Mouse (Mus musculus): ENCODE measurements at regions not wholly inside any gene's neighbourhood (a gene's known extent, or its start where the extent isn't known, plus 50 kb on each side); places are given as distances from the start of the nearest gene placed in this dataset.

DNA sequence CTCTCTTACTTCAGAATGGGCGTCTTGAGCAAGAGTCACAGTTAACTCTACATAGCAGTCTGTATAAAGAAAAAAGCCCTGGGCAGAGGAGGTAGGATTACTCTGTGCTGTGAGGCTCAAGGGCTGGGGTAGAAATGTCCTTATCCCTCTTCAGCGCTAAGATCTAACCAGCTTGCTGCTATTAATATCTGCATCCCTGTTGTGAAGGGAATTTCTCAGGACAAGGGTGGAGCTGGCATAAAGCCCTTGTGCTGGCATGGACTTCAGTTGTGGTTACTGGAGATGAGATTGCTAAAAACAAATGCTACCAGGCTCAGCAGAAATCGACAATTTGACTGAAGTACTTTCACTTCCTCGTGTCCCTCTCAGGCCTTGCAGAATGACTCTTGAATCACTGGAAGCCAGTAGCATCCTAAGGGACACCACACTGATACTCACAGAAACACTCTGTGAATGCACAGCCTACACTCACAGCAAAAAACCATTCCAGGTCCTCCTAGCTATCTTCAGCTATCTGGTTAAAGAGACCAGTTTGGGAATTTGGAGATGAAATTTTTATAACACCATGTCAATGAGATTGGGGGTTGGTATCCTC lies 185.1 kb upstream of the B3gat1 start:
- peaks cover 9% of the 10 kb centered on the region for H3K4me1 ChIP-seq (ENCODE audit: control insufficient read depth, insufficient read depth, low read length)
- no peak overlapping the region; the same call in 1 of the 2 replicates for H3K27ac ChIP-seq (ENCODE audit: insufficient read depth, low read length)
- H3K4me3 ChIP-seq (ENCODE audit: insufficient read depth, low read length): no peak overlapping the region
- TF ChIP-seq CTCF (IDR thresholded peaks at IDR 0.05; ENCODE audit: extremely low read depth, insufficient read depth, low read length): no peak
- TF ChIP-seq POLR2A (IDR thresholded peaks at IDR 0.05; ENCODE audit: extremely low read depth, insufficient read depth, low read length): no peak

DNA sequence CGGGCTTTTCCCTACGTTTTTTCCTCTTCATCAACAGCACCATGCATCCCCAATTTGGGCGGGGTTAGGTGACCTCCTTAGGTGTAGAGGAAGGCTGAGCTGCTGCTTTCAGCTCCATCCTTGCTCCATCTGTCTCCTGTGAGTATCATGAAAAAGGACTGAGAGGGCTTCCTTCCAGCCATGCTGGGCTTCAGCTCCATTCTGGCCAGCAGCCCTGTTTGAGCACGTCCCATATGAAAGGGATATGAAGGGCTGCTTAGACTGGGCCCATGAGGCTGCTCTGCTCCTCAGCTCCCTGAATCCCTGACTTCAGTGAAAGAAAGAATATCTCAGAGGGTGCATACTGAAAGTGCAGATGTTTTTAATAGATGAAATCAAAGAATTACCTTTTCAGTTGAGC lies 184.4 kb upstream of the B3gat1 start:
- H3K27ac ChIP-seq (ENCODE audit: insufficient read depth, low read length): peak overlapping the region; percentile 68; the same call in 1 of the 2 replicates
- H3K4me1 ChIP-seq (ENCODE audit: control insufficient read depth, insufficient read depth, low read length): peaks cover 9% of the 10 kb centered on the region
- TF ChIP-seq POLR2A (IDR thresholded peaks at IDR 0.05; ENCODE audit: extremely low read depth, insufficient read depth, low read length): no peak
- no peak for TF ChIP-seq CTCF (IDR thresholded peaks at IDR 0.05; ENCODE audit: extremely low read depth, insufficient read depth, low read length)
- no peak overlapping the region for H3K4me3 ChIP-seq (ENCODE audit: insufficient read depth, low read length)

DNA sequence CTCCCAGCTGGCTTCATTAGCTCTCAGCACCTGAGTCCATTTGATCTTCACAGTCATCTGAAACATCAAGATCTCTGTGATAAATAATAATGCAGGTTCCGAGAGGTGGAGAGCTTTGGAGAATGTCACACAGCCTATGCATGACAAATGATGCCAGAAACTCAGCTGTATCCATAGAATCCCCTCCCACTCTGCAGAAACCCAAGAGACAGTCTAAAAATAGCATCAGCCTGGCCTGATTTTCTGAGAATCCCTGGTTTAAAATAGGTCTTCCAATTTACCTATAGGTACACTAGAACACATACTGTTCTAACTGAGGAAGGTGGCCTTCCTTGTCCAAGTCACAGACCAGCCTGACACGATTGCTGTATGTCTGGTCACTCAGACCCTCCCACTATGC lies 184.0 kb upstream of the B3gat1 start:
- Histone ChIP-seq H3K27ac (ENCODE audit: insufficient read depth, low read length) (0 out of 2 replicates have a peak overlapping the region, but pooled peaks have one; percentile 68), H3K4me3 (ENCODE audit: insufficient read depth, low read length) (no peak overlapping the region), H3K4me1 (ENCODE audit: control insufficient read depth, insufficient read depth, low read length) (peaks cover 9% of the 10 kb centered on the region)
- TF ChIP-seq POLR2A (IDR thresholded peaks at IDR 0.05; ENCODE audit: extremely low read depth, insufficient read depth, low read length) (no peak), CTCF (IDR thresholded peaks at IDR 0.05; ENCODE audit: extremely low read depth, insufficient read depth, low read length) (no peak)

DNA sequence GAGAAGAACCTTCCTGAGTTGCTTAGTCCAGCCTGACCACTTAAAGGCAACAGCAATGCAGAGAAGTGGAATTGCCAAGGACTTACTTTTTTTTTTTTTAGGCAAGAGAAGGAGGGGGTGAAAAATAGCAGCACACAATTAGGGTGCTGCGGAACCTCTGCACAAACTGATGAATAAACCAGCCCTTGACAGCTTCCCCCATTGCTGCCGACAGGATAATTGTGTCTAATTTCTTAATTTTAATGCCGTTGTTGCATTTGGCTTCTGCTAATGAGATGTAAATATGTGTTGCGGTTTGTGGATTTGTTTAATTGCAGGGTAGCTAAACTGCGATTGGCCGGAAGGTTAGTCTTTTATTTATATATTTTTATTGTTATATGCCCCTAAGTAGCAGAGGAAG lies 157.5 kb upstream of the B3gat1 start:
- Histone ChIP-seq H3K4me3 (ENCODE audit: insufficient read depth, low read length) (no peak overlapping the region), H3K4me1 (ENCODE audit: control insufficient read depth, insufficient read depth, low read length) (no peaks in the 10 kb centered on the region), H3K27ac (ENCODE audit: insufficient read depth, low read length) (no peak overlapping the region)
- TF ChIP-seq POLR2A (IDR thresholded peaks at IDR 0.05; ENCODE audit: extremely low read depth, insufficient read depth, low read length) (no peak), CTCF (IDR thresholded peaks at IDR 0.05; ENCODE audit: extremely low read depth, insufficient read depth, low read length) (no peak)

DNA sequence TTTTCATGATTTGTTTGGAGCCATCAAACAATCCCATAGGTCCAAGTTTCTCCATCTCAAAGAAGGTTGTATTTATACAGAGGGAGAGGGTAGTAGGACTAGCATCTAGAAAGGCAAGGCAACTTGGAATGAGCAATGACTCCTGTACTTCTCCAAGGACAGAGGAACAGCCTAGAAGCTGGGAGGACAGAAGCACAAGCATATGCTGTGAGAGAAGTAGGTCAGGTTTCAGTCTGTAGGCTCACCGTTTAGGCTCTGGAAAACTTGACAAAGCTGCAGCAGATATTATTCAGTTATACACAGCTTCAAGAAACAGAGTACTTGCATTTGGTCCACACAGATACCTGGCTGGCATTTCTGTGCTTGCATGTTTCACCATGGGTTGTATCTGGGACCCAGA lies 131.5 kb upstream of the B3gat1 start:
- no peak overlapping the region for H3K27ac ChIP-seq (ENCODE audit: insufficient read depth, low read length)
- no peak for TF ChIP-seq POLR2A (IDR thresholded peaks at IDR 0.05; ENCODE audit: extremely low read depth, insufficient read depth, low read length)
- no peak for TF ChIP-seq CTCF (IDR thresholded peaks at IDR 0.05; ENCODE audit: extremely low read depth, insufficient read depth, low read length)

DNA sequence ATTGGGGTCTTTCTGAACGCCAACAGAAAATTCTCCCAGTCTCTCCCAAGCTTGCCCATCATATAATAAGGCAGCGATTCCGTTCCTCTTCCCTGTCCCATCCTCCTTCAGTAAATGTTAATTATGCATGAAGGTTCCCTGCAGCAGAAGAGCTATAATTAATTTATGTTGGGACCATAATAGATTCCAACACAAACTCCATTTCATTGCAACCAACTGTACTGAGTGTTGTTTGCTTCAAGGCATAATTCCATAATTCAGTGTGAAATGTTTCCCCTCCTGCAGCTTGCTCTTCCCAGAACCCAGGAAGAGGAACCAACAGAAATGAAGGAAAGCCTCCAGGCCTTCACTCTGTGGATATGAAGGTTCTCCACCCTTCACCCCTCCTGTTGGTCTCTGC lies 129.0 kb upstream of the B3gat1 start:
- H3K4me3 ChIP-seq (ENCODE audit: insufficient read depth, low read length): no peak overlapping the region
- no peak overlapping the region for H3K27ac ChIP-seq (ENCODE audit: insufficient read depth, low read length)
- TF ChIP-seq CTCF (IDR thresholded peaks at IDR 0.05; ENCODE audit: extremely low read depth, insufficient read depth, low read length) (no peak), POLR2A (IDR thresholded peaks at IDR 0.05; ENCODE audit: extremely low read depth, insufficient read depth, low read length) (no peak)
- peaks cover 2% of the 10 kb centered on the region; the same call in 1 of the 2 replicates for H3K4me1 ChIP-seq (ENCODE audit: control insufficient read depth, insufficient read depth, low read length)

More for the DNA sequence above, 131.5 kb upstream of the B3gat1 start:
- no peak overlapping the region for H3K4me3 ChIP-seq (ENCODE audit: insufficient read depth, low read length)
- peaks cover 2% of the 10 kb centered on the region; the same call in 1 of the 2 replicates for H3K4me1 ChIP-seq (ENCODE audit: control insufficient read depth, insufficient read depth, low read length)

DNA sequence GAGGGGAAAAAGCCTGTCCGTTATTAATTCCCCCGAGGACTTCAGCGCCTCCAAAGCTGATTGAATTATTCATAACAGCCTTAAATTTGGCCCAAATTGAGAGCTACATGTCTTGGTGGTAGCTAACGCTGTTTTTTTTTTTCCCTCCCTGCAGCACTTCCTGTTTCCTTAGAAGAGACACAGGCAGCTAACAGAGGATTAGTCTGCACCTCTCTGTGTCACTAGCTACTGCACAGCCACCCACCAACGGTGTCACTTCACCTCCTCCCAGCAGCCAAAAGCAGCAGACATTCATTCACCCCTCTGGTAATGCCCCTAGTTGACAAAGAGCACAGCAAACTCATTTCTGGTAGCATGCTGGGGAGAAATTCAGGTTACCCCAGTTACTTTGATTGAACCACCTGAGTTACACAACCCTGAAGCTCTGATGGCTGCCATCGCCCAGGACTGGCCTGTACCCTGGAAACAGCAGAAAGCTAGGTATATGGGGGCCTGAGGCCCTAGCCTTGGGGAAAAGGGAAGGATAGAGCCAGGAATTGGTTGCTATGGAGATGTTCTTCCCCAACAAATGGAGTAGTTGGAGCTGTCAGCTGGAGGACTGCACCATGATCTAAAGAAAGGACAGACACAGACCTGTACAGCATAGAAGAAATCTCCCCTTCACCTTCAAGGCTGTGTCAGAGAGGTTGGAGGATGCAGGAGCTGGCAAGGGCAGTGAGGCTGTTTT lies 121.7 kb upstream of the B3gat1 start:
- Histone ChIP-seq H3K4me3 (ENCODE audit: insufficient read depth, low read length) (no peak overlapping the region), H3K4me1 (ENCODE audit: control insufficient read depth, insufficient read depth, low read length) (peaks cover 3% of the 10 kb centered on the region), H3K27ac (ENCODE audit: insufficient read depth, low read length) (no peak overlapping the region)
- TF ChIP-seq CTCF (IDR thresholded peaks at IDR 0.05; ENCODE audit: extremely low read depth, insufficient read depth, low read length): no peak
- TF ChIP-seq POLR2A (IDR thresholded peaks at IDR 0.05; ENCODE audit: extremely low read depth, insufficient read depth, low read length): no peak

DNA sequence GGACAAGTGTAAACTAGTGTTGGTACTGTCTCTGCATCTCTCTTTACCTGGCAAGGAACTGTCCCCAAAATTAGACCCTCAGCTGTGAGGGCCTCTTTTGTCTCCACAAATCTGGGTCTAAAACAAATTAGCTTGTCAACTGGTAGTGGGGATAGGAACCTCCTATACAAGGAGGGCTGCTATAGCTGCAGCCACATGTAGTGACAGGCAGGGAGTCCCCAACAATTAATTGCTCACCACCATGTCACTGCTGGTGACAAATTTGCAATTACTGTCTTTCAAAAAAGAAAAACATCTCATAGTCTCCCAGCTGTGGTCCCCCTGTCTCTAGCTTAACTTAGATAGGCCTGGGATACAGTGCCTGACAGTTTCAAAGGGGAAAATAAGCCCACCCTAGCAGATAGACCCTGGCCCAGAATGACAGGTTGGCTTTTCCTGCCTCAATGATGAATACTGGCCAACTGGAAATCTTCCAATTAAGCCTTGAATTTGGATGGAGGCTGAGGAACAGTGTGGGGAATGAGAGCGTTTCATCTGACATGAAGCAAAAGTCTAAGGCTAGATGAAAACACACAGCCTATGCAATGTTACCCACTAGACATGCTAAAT lies 110.6 kb upstream of the B3gat1 start:
- H3K4me3 ChIP-seq (ENCODE audit: insufficient read depth, low read length): no peak overlapping the region
- H3K4me1 ChIP-seq (ENCODE audit: control insufficient read depth, insufficient read depth, low read length): no peaks in the 10 kb centered on the region
- no peak overlapping the region for H3K27ac ChIP-seq (ENCODE audit: insufficient read depth, low read length)
- no peak for TF ChIP-seq CTCF (IDR thresholded peaks at IDR 0.05; ENCODE audit: extremely low read depth, insufficient read depth, low read length)
- TF ChIP-seq POLR2A (IDR thresholded peaks at IDR 0.05; ENCODE audit: extremely low read depth, insufficient read depth, low read length): no peak

DNA sequence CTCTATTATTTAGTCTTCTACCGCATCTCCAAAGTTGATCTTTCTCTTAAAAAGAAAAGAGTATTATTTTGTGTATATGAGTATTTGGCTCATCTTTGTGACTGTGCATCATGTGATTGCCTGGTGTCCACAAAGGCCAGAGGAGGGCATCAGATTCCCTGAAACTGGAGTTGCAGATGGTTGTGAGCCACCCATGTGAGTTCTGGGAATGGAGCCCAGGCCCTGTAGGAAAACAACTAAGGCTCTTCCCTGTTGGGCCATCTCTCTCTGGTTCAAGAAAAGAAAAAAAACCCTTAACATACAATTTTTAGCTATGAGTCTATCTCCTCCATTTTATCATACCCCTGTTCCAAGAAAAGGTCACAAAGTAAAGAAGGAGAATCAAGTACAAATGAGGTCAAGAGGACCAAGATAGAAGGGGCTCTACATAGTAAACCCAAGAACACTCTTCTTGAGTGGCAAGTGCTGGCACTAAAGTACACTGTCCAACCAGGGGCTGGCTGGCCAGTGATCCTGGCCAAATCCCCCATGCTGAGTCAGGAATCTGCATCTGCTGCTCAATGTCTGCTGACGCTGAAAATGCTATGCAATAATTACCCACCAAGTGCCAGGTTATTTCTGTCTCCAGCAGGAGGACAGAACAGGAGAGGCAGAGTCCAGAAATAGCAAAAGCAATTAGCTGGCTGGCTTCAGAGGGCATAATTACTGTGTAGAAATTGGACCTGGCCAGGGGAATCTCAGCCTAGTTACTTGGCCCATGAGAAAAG lies 108.2 kb upstream of the B3gat1 start:
- TF ChIP-seq POLR2A (IDR thresholded peaks at IDR 0.05; ENCODE audit: extremely low read depth, insufficient read depth, low read length) (no peak), CTCF (IDR thresholded peaks at IDR 0.05; ENCODE audit: extremely low read depth, insufficient read depth, low read length) (no peak)
- Histone ChIP-seq H3K4me1 (ENCODE audit: control insufficient read depth, insufficient read depth, low read length) (no peaks in the 10 kb centered on the region), H3K4me3 (ENCODE audit: insufficient read depth, low read length) (no peak overlapping the region), H3K27ac (ENCODE audit: insufficient read depth, low read length) (no peak overlapping the region; the same call in 1 of the 2 replicates)

Data from cortical plate, adult 2 months (tissue).